Mouse (Mus musculus) right cerebral cortex, adult 18-20 months (tissue): ENCODE measurements around the gene Rgs11.
"Not testable (repeated sequence)": the region's sequence is repeated elsewhere in the genome, so short reads cannot be mapped to it uniquely, and the experiment has no call there.

ENCODE experiments used
- DNase-seq: peaks from one replicate; pipeline ENCODE4 v3.0.0; 2022; ENCODE audit warnings: mixed read lengths

Gene Rgs11

DNA sequence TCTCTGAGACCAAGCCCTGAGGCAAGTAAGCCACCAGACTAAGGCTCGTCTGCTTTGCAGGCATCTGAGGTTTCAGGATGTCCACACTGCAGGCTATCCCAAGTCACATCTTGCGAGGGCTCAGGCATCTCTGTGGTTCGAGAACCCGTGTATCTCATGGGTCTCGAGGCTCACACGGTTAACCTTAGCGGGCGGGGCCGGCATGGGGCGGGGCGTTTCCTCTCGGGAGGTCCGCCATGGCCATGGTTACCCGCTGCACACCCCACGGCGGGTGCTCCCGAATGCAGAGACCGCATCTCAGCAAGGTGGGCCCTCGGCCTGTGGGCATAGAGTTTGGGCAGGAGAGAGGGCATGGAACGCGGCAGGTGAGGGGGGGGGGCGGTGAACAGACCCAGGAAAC is at the start of gene Rgs11:
TSS of gene Rgs11 (plus strand) at position 215 of the 400 bp plus-strand sequence.
- peak; percentile 42 for DNase-seq

- no peak for DNase-seq
These were observed 40.0 kb upstream of the Rgs11 start for GRCm38 (mm10) chr17:26162736-26163135.

DNA sequence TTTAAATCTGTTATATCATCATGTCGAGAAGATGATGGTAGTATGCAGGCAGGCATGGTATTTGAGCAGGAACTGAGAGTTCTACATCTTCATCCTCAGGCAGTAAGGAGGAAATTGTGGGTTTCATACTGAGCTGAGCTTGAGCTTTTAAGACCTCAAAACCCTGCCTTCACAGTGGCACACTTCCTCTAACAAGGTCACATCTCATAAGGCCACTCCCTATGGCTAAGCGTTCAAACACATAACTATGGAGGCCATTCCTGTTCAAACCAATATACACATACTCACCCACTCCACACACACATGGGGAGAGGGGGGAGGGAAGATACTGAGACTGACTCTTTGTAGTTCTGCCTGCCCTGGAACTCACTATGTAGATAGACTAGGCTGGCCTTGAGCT is 34.7 kb upstream of the Rgs11 start:
- DNase-seq: no peak

DNA sequence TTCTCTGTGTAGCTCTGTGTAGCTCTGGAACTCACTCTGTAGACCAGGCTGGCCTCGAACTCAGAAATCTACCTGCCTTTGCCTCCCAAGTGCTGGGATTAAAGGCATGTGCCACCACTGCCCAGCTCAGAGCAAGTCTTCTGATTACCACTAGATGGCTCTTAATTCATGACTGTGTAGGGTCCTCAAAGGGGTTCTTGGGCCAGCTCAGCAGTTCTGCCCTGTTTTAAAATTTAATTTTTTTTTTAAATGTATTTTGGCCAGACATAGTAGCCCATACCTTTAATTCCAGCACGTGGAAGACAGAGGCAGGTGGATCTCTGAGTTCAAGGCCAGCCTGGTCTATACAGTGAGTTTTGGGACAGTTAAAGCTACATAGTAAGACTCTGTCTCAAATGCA is 27.5 kb upstream of the Rgs11 start:
- DNase-seq: not testable (repeated sequence)

GRCm38 (mm10) chr17:26178611-26179010 is 24.1 kb upstream of the Rgs11 start:
- DNase-seq: no peak

DNA sequence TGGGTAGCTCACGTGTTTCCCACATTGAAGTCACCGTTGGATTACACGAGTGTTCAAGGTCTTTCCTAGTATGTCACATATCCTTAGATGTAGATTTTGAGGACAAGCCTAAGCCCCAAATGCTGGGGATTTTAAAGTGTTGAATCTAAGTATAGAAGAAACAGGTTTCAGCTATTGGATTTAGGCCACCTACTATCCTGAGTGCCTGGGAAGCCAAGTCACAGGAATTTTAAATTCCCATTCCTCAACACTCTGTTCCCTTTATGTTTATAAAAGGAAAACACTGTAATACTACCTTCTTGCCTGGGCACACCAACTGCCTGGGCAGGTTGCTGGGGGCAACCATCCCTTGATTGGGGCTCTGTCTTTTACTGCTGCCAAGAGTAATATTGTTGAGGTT is 21.6 kb upstream of the Rgs11 start:
- no peak for DNase-seq

DNA sequence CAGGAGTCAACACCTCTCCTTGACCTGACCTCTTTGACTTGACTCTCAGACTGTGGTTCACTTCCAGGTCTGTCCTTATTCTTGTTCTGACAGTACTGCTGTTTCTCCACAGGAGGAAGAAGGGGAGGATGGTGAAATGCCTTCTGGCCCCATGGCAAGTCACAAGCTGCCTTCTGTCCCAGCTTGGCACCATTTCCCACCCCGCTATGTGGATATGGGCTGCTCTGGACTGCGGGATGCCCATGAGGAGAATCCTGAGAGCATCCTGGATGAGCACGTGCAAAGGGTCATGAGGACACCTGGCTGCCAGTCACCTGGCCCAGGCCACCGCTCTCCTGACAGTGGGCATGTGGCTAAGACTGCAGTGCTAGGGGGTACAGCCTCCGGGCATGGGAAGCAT is 15.2 kb upstream of the Rgs11 start:
- no peak for DNase-seq

GRCm38 (mm10) chr17:26188091-26188805 is 14.5 kb upstream of the Rgs11 start:
- no peak for DNase-seq

- not testable (repeated sequence) for DNase-seq
These were observed 11.3 kb upstream of the Rgs11 start for GRCm38 (mm10) chr17:26191486-26191885.

DNA sequence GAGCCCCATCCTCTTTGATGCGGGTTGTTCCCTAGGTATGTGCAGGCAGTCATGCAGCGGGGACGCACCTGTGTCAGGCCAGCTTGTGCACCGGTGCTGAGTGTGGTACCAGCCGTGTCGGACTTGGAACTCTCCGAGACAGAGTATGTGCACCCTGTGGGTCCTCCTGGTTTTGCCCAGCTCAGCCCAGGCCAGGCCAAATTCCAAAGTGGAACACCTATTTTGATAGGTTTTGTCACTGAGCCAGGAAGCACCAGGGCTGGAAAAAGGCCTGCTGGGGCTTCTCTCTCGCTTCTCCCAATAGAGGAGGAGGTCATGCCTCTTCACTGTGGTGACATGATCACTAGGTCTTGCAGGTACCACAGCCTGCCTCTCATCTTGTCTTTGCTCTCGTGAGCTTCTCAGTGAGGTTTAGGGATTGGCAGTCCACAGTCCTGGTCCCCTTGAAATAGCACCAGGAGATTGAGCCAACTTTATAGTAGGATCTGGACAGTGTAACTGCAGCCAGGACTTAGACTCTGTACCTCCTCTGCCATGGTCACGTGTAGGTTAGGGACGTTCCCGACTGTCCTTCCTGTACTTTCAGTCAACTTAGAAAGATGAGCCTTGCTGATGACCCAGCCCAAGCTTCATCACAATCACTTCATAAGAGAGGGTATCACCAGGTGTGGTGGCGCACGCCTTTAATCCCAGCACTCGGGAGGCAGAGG is 10.1 kb upstream of the Rgs11 start:
- DNase-seq: no peak

DNA sequence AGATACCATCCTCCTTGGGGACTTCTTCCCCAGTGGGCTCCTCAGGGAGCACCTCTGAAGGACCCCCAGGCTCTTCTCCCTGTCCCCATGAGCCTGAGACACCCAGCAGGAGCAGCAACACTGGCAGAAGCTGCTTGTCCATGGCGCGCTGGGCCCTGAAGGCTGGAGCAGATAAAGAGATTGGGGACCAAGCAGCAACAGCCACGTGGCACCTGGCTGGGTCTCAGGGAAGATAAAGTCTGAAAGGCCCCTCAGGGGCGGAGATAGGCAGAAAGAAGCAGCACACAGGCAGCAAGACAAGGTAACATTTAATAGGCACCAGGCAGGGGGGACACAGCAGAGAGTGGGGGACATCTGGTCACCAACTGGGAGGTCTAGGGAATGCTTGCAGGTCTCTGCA is 3.9 kb upstream of the Rgs11 start, which contains the start of gene Pdia2:
TSS of gene Pdia2 (minus strand) at position 196 of the 400 bp plus-strand sequence.
- no peak for DNase-seq

DNA sequence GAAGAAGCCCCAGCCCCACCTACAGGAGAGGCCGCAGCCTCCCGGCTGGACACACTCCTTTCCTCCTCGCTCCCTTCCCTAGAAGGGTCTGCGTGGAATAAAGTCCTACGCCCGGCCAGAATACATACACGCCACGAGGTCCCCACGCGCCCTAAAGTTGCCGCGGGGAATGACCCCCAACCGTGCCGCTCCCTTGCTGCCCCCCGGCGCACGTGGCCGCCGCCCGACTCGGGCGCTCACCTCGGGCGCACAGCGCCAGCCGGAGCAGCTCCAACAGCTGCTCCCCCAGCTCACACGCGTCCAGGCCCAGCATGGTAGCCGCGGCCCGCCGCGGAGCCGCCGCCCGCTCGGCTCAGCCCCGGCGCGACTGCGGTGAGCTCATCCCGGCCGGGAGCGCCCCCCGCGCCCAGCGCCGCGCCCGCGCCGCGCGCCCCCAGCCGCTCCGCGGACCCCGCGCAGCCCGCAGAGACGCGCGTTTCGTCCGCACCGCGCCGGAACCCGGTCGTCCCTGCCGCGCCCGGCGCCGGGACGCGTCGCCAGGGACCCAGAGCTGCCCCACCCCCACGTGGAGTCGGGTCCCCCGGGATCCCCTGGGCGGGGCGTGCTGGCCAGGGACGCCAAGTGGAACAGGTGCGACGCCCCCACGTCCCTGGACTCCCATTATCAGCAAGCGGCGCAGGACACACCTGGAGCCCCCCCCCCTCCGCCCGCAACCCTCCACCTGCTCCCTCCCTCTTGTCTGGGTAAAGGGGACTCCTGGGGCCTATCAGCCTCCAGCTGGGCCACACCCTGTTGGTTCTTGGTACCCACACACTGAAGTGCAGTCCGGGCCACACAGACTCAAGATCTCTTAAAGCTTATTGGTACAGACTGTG is 1.7 kb upstream of the Rgs11 start:
- peak; percentile 33 for DNase-seq

GRCm38 (mm10) chr17:26201998-26202397 is 753 bp upstream of the Rgs11 start:
- no peak for DNase-seq

- DNase-seq: peak; percentile 82
These were observed 615 bp downstream of the Rgs11 start for GRCm38 (mm10) chr17:26203321-26203811.

DNA sequence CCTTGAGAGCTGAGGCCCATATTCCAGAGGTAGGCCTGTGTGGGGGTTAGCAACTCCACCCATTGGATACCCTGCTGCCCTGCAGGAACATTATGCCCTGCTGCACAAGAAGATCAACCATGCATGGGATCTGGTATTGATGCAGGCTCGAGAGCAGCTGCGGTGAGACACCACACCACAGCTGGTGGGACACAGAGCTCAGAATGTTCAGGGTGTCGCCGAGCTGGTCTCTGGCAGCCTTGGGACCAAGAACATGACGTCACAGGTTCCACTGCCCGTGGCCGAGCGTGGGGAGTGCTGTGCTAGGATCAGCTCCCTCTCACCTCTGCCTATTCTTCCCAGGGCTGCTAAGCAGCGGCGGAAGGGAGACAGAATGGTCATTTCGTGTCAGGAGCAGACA is 2.0 kb downstream of the Rgs11 start:
- no peak for DNase-seq

DNA sequence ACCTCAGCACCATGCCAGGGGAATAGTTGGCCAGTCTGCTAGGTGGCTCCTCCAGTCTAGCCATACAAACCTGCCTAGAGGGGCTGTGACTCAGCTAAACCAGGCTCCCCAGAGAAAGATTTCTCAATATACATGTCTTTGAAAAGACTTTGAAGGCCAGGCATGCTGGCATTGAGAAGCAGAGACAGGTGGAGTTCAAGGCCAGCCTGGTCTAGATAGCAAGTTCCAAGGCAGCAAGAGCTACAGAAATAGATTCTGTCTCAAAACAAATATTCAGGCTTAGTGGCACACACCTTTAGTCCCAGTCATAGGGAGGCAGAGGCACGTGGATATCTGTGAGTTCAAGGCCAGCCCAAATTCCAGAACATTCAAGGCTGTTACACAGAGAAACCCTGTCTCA is 3.6 kb downstream of the Rgs11 start:
- DNase-seq: no peak

DNA sequence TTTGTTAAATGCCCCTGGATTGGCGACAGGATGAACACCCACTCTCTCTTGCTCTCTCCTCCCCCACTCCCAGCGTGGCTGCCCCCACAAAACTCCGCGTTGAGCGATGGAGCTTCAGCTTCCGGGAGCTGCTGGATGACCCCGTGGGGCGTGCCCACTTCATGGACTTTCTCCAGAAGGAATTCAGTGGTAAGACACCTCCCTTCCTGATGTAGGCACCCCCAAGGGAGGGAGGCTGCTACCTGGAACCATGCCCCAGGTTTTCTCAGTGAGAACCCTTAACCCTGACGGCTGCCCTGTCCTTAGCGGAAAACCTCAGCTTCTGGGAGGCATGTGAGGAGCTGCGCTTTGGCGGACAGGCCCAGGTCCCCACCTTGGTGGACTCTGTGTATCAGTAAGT is 4.9 kb downstream of the Rgs11 start, which contains the start of gene Arhgdig:
TSS of gene Arhgdig (minus strand) at position 101 of the 400 bp plus-strand sequence.
- DNase-seq: no peak

DNA sequence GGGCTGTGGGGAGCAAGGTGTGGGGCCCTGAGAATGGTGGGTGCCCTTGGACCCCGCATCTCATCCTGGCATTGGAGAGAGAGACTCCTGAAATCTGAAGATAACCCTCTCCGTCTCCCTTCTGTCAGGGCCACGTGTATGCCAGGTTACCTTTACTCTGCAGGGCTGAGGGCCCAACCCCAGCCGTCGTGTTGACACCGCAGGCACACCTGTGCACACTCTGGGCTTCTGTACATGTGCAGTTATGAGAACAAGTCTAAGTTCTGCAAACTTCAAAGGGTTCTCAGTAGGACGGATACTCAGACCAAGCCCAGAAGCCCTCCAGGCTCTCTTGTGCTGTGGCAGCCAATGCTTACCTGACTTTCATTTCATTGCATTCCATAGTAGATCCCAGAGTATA is 9.5 kb downstream of the Rgs11 start:
- DNase-seq: no peak

- no peak for DNase-seq
These were observed 9.9 kb downstream of the Rgs11 start for GRCm38 (mm10) chr17:26212681-26213080.

GRCm38 (mm10) chr17:26221508-26221907 is 18.8 kb downstream of the Rgs11 start:
- no peak for DNase-seq

DNA sequence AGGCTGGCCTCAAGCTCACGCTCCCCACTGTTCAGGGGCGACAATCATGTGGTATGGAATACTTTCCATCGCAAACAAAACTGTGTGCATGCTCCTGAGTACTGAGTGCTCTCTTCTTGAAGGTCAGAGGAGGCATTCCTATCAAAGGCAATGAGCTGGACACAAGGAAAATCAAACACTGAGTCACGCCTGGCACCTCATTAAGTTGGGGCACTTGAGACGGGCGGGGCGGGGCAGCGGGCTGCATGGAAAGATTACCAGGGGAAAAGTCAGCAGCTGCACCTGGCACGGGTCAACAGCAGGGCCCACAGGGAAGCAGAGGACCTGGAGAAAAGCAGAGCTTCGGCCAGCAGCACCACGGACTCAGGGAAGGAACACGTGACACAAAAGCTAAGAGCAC is 22.4 kb downstream of the Rgs11 start:
- DNase-seq: no peak

GRCm38 (mm10) chr17:26229776-26230175 is 27.0 kb downstream of the Rgs11 start:
- no peak for DNase-seq

DNA sequence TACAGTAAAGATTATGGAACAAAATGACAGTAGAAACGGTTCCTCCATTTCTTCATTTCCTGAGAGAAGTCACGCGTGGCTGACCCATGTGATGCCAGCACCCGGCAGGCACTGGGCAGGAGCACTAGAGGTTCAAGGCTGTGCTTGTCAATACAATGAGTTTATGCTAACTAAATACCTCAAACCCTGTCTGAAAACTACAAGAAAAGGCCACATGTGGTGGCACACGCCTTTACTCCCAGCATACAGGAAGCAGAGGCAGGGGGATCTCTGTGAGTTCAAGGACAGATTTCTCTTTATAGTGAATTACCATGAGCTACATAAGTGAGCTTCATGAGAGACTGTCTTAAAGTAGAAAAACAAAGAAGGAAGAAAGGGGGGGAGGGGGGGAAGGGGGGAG is 28.4 kb downstream of the Rgs11 start:
- DNase-seq: no peak
